8 mouse cellular contexts compared by ENCODE assay signal in genomic region chr11:5740965-5741627, GRCm38 (mm10). TPM values are rescaled to one million over a fixed set of nuclear protein-coding genes. Genes with fewer than 3 reads are reported as not detected.
DNase-seq lines count a peak whose midpoint lies in the region; ATAC-seq and TF ChIP-seq lines count a peak whose summit lies in the region.

No protein-coding gene starts in this region.

- no peaks in the 10 kb centered on the region for H3K36me3 ChIP-seq in intestine, postnatal 0 days (ENCODE audit: control insufficient read depth, insufficient read depth)
- H3K36me3 ChIP-seq in limb, embryonic 11.5 days (ENCODE audit: control insufficient read depth, insufficient read depth, low read length), result no peaks in the 10 kb centered on the region
- H3K36me3 ChIP-seq in midbrain, embryonic 12.5 days, result no peaks in the 10 kb centered on the region

- peak overlapping the region; percentile 87 for H3K4me2 ChIP-seq in intestine, postnatal 0 days (replicated peaks; ENCODE audit: low read depth)
- H3K4me2 ChIP-seq in limb, embryonic 11.5 days (ENCODE audit: low read depth, severe bottlenecking), result peak overlapping the region; percentile 93
- H3K4me2 ChIP-seq in midbrain, embryonic 12.5 days (replicated peaks), result peak overlapping the region; percentile 97

- H3K9ac ChIP-seq in intestine, postnatal 0 days (ENCODE audit: low read depth, low read length), result peak overlapping the region; percentile 99
- peak overlapping the region; percentile 89 for H3K9ac ChIP-seq in limb, embryonic 11.5 days (ENCODE audit: low read length)
- peak overlapping the region; percentile 88 for H3K9ac ChIP-seq in midbrain, embryonic 12.5 days (replicated peaks)

- TF ChIP-seq CTCF in intestine, postnatal 0 days (IDR thresholded peaks at IDR 0.05; ENCODE audit: low read depth), result no peak

- H3K4me3 ChIP-seq in intestine, postnatal 0 days (ENCODE audit: low read depth, low read length), result peak overlapping the region; percentile 95
- H3K4me3 ChIP-seq in limb, embryonic 11.5 days (ENCODE audit: low read depth, low read length), result peak overlapping the region; percentile 75
- H3K4me3 ChIP-seq in midbrain, embryonic 12.5 days, result peak overlapping the region; percentile 71

- under 1% methylated on average over 50 of the region's 50 CpGs for WGBS in intestine, postnatal 0 days
- under 1% methylated on average over 44 of the region's 50 CpGs for WGBS in limb, embryonic 11.5 days
- WGBS in midbrain, embryonic 12.5 days, result 2% methylated on average over 50 of the region's 50 CpGs

- H3K27ac ChIP-seq in intestine, postnatal 0 days (ENCODE audit: low read depth, low read length), result peak overlapping the region; percentile 98
- peak overlapping the region; percentile 36; the same call in 1 of the 2 replicates for H3K27ac ChIP-seq in limb, embryonic 11.5 days (replicated peaks; ENCODE audit: low read depth, low read length)
- peak overlapping the region; percentile 49 for H3K27ac ChIP-seq in midbrain, embryonic 12.5 days (replicated peaks)

- H3K9me3 ChIP-seq in intestine, postnatal 0 days (ENCODE audit: control insufficient read depth), result no peaks in the 10 kb centered on the region
- no peaks in the 10 kb centered on the region for H3K9me3 ChIP-seq in limb, embryonic 11.5 days (ENCODE audit: control insufficient read depth, low read length)
- H3K9me3 ChIP-seq in midbrain, embryonic 12.5 days, result no peaks in the 10 kb centered on the region

- DNase-seq in urinary bladder, adult 18-20 months (ENCODE audit: low spot score in 2 of 2), result peak; percentile 63 to 70
- DNase-seq in urinary bladder, postnatal 10 days (ENCODE audit: low spot score), result no peak
- DNase-seq in embryo, embryonic 9.5 days (ENCODE audit: extremely low spot score), result peak; percentile 70
- peak; percentile 64 for DNase-seq in limb, embryonic 11.5 days (ENCODE audit: low spot score)
- peak; percentile 74 for DNase-seq in skeletal muscle tissue, adult 2 months (ENCODE audit: low read depth, low spot score)

- peak; percentile 92 for ATAC-seq in granulocyte monocyte progenitor cell, adult 5-6 weeks (replicated peaks; ENCODE audit: poor library complexity, severe bottlenecking)
- peak; percentile 85 for ATAC-seq in intestine, postnatal 0 days
- ATAC-seq in limb, embryonic 11.5 days (ENCODE audit: insufficient number of reproducible peaks, low FRiP score, low TSS enrichment, low read depth), result peak; percentile 87
- ATAC-seq in midbrain, embryonic 12.5 days (ENCODE audit: low FRiP score, low read depth), result peak; percentile 90

- no peaks in the 10 kb centered on the region for H3K27me3 ChIP-seq in intestine, postnatal 0 days (replicated peaks; ENCODE audit: control insufficient read depth, insufficient read depth, low read length)
- no peaks in the 10 kb centered on the region for H3K27me3 ChIP-seq in limb, embryonic 11.5 days (ENCODE audit: control insufficient read depth, insufficient read depth, low read length)
- H3K27me3 ChIP-seq in midbrain, embryonic 12.5 days, result no peaks in the 10 kb centered on the region

- 0 out of 2 replicates have a peak, but pooled peaks cover 6% of the 10 kb centered on the region for H3K4me1 ChIP-seq in intestine, postnatal 0 days (replicated peaks; ENCODE audit: control insufficient read depth, insufficient read depth, low read length)
- peaks cover 6% of the 10 kb centered on the region; the same call in 1 of the 2 replicates for H3K4me1 ChIP-seq in limb, embryonic 11.5 days (ENCODE audit: control insufficient read depth, insufficient read depth, low read length)
- peaks cover 7% of the 10 kb centered on the region; the same call in 1 of the 2 replicates for H3K4me1 ChIP-seq in midbrain, embryonic 12.5 days

RNA-seq across cellular contexts. Expression of gene Urgcp, which starts 21.1 kb away (rescaled TPM):
- total RNA-seq in granulocyte monocyte progenitor cell, adult 5-6 weeks (2014; fragmentation: Nextera tagmentation), result 4.7 and 6.4 TPM in 2 replicates
- 6.5 TPM in 2 replicates for total RNA-seq in granulocyte monocyte progenitor cell, adult 5-6 weeks (2017)
- polyA plus RNA-seq in intestine, postnatal 0 days (2015; fragmentation: Nextera tagmentation; extraction: Ambion mirVana), result 15.4 and 19.0 TPM in 2 replicates
- polyA plus RNA-seq in limb, embryonic 11.5 days (2014; fragmentation: Nextera tagmentation; extraction: Ambion mirVana), result 10.2 and 12.8 TPM in 2 replicates
- 25.1 and 25.8 TPM in 2 replicates for polyA plus RNA-seq in midbrain, embryonic 12.5 days (2016; fragmentation: Nextera tagmentation; extraction: Ambion mirVana)

RNA-seq across cellular contexts. Expression of gene Mrps24, which starts 25.6 kb away (rescaled TPM):
- total RNA-seq in granulocyte monocyte progenitor cell, adult 5-6 weeks (2014; fragmentation: Nextera tagmentation), result 65.7 and 68.3 TPM in 2 replicates
- total RNA-seq in granulocyte monocyte progenitor cell, adult 5-6 weeks (2017), result 58.6 and 67.0 TPM in 2 replicates
- polyA plus RNA-seq in intestine, postnatal 0 days (2015; fragmentation: Nextera tagmentation; extraction: Ambion mirVana), result 173 and 190 TPM in 2 replicates
- polyA plus RNA-seq in limb, embryonic 11.5 days (2014; fragmentation: Nextera tagmentation; extraction: Ambion mirVana), result 164 and 170 TPM in 2 replicates
- polyA plus RNA-seq in midbrain, embryonic 12.5 days (2016; fragmentation: Nextera tagmentation; extraction: Ambion mirVana), result 154 and 158 TPM in 2 replicates

RNA-seq across cellular contexts. Expression of gene Dbnl, which starts 47.2 kb away (rescaled TPM):
- 56.5 and 61.6 TPM in 2 replicates for total RNA-seq in granulocyte monocyte progenitor cell, adult 5-6 weeks (2014; fragmentation: Nextera tagmentation)
- 73.3 and 89.1 TPM in 2 replicates for total RNA-seq in granulocyte monocyte progenitor cell, adult 5-6 weeks (2017)
- polyA plus RNA-seq in intestine, postnatal 0 days (2015; fragmentation: Nextera tagmentation; extraction: Ambion mirVana), result 93.0 and 99.7 TPM in 2 replicates
- 120 and 127 TPM in 2 replicates for polyA plus RNA-seq in limb, embryonic 11.5 days (2014; fragmentation: Nextera tagmentation; extraction: Ambion mirVana)
- 148 and 149 TPM in 2 replicates for polyA plus RNA-seq in midbrain, embryonic 12.5 days (2016; fragmentation: Nextera tagmentation; extraction: Ambion mirVana)

Comparison
In these comparisons a context has a peak if more than half of its experiments do, and no peak if none do; other contexts are left out.
1. H3K27ac ChIP-seq: peak in every context shown above with its lines; median percentile 98 in intestine, postnatal 0 days; 49 in midbrain, embryonic 12.5 days; 36 in limb, embryonic 11.5 days.